Mouse (Mus musculus): ENCODE measurements around the gene Ppp3ca.

GRCm38 (mm10) chr3:136798896-136799295 lies 129.0 kb downstream of the Ppp3ca start:
- TF ChIP-seq CTCF (conservative IDR thresholded peaks at IDR 0.05; ENCODE audit: low read length), result no peak
- no peak for TF ChIP-seq POU5F1 (IDR thresholded peaks at IDR 0.05; ENCODE audit: borderline replicate concordance, low read length)
- no peak for TF ChIP-seq NANOG (IDR thresholded peaks at IDR 0.05; ENCODE audit: borderline replicate concordance, low read length)
